Mouse (Mus musculus): ENCODE measurements around the gene Mrm2. TPM values are rescaled to one million over a fixed set of nuclear protein-coding genes. Genes with fewer than 3 reads are reported as not detected.

Gene Mrm2
- total and polyA plus RNA-seq, 3 experiments = 11.2 to 14.6 (median 13.6) TPM

GRCm38 (mm10) chr5:140355934-140356333 is 24.2 kb upstream of the Mrm2 start:
- TF ChIP-seq CHD1 (IDR thresholded peaks at IDR 0.05; ENCODE audit: low read depth, low read length) (no peak), RAD21 (IDR thresholded peaks at IDR 0.05; ENCODE audit: low read depth, low read length) (peak; percentile 4)
- H3K9me3 ChIP-seq (replicated peaks; ENCODE audit: low read length) = peaks cover 12% of the 10 kb centered on the region
- no peaks in the 10 kb centered on the region for H3K79me2 ChIP-seq (replicated peaks; ENCODE audit: control insufficient read depth, extremely low read depth, insufficient read depth, poor library complexity, severe bottlenecking)
- no peak overlapping the region for H3K9ac ChIP-seq (ENCODE audit: insufficient read depth, low read depth)
- H3K27me3 ChIP-seq (replicated peaks) = no peaks in the 10 kb centered on the region
- no peak overlapping the region for H3K27ac ChIP-seq (ENCODE audit: insufficient read depth, low read depth)
- H3K4me1 ChIP-seq (ENCODE audit: control insufficient read depth in 1 of 2, insufficient read depth in 2 of 2) = peaks cover 7 to 49% of the 10 kb centered on the region in 2 experiments
- dilution Hi-C loops (cut with MboI; ENCODE audit: extremely low pct_ligation_motif_present, extremely low pct_unique_long_range_greater_than_20kb, low sequenced_read_pairs) = no loop called here
- peaks cover 62 to 91% of the 10 kb centered on the region in 2 experiments for H3K36me3 ChIP-seq (replicated peaks in 1 of 2; ENCODE audit: control insufficient read depth in 1 of 2, insufficient read depth in 1 of 2, low read length in 1 of 2)
- in situ Hi-C loops (cut with MboI; ENCODE audit: low pct_ligation_motif_present, low pct_unique_long_range_greater_than_20kb, low sequenced_read_pairs) = no loop called here
- DNase-seq (ENCODE audit: extremely low read depth) = no peak
- no peak overlapping the region for H3K4me2 ChIP-seq (ENCODE audit: insufficient read depth, low read depth, poor library complexity, severe bottlenecking)
- no peak overlapping the region for H3K4me3 ChIP-seq (replicated peaks in 1 of 3; ENCODE audit: low read depth in 2 of 3, low read length in 2 of 3, poor library complexity in 1 of 3)

GRCm38 (mm10) chr5:140352352-140352751 is 20.7 kb upstream of the Mrm2 start:
- Histone ChIP-seq H3K36me3 (replicated peaks in 1 of 2; ENCODE audit: control insufficient read depth in 1 of 2, insufficient read depth in 1 of 2, low read length in 1 of 2) (peaks cover 57 to 86% of the 10 kb centered on the region in 2 experiments), H3K4me3 (replicated peaks in 1 of 3; ENCODE audit: low read depth in 2 of 3, low read length in 2 of 3, poor library complexity in 1 of 3) (no peak overlapping the region), H3K79me2 (replicated peaks; ENCODE audit: control insufficient read depth, extremely low read depth, insufficient read depth, poor library complexity, severe bottlenecking) (no peaks in the 10 kb centered on the region), H3K9ac (ENCODE audit: insufficient read depth, low read depth) (no peak overlapping the region), H3K9me3 (replicated peaks; ENCODE audit: low read length) (peaks cover 12% of the 10 kb centered on the region), H3K4me2 (ENCODE audit: insufficient read depth, low read depth, poor library complexity, severe bottlenecking) (no peak overlapping the region), H3K4me1 (ENCODE audit: control insufficient read depth in 1 of 2, insufficient read depth in 2 of 2) (peaks cover 12 to 83% of the 10 kb centered on the region in 2 experiments), H3K27me3 (replicated peaks) (no peaks in the 10 kb centered on the region), H3K27ac (ENCODE audit: insufficient read depth, low read depth) (no peak overlapping the region)
- dilution Hi-C loops (cut with MboI; ENCODE audit: extremely low pct_ligation_motif_present, extremely low pct_unique_long_range_greater_than_20kb, low sequenced_read_pairs) (no loop called here), in situ Hi-C loops (cut with MboI; ENCODE audit: low pct_ligation_motif_present, low pct_unique_long_range_greater_than_20kb, low sequenced_read_pairs) (no loop called here)
- TF ChIP-seq IRF4 (IDR thresholded peaks at IDR 0.05; ENCODE audit: low read depth, low read length) (no peak), ZMIZ1 (IDR thresholded peaks at IDR 0.05; ENCODE audit: low read depth, low read length) (no peak)
- DNase-seq (ENCODE audit: extremely low read depth) = no peak

- Histone ChIP-seq H3K4me1 (ENCODE audit: control insufficient read depth in 1 of 2, insufficient read depth in 2 of 2) (peaks cover 12 to 87% of the 10 kb centered on the region in 2 experiments), H3K9ac (ENCODE audit: insufficient read depth, low read depth) (no peak overlapping the region), H3K9me3 (replicated peaks; ENCODE audit: low read length) (peaks cover 12% of the 10 kb centered on the region), H3K79me2 (replicated peaks; ENCODE audit: control insufficient read depth, extremely low read depth, insufficient read depth, poor library complexity, severe bottlenecking) (no peaks in the 10 kb centered on the region), H3K36me3 (replicated peaks in 1 of 2; ENCODE audit: control insufficient read depth in 1 of 2, insufficient read depth in 1 of 2, low read length in 1 of 2) (peaks cover 57 to 87% of the 10 kb centered on the region in 2 experiments), H3K27me3 (replicated peaks) (no peaks in the 10 kb centered on the region), H3K4me3 (replicated peaks in 1 of 3; ENCODE audit: low read depth in 2 of 3, low read length in 2 of 3, poor library complexity in 1 of 3) (no peak overlapping the region), H3K27ac (ENCODE audit: insufficient read depth, low read depth) (no peak overlapping the region), H3K4me2 (ENCODE audit: insufficient read depth, low read depth, poor library complexity, severe bottlenecking) (no peak overlapping the region)
- dilution Hi-C loops (cut with MboI; ENCODE audit: extremely low pct_ligation_motif_present, extremely low pct_unique_long_range_greater_than_20kb, low sequenced_read_pairs) (no loop called here), in situ Hi-C loops (cut with MboI; ENCODE audit: low pct_ligation_motif_present, low pct_unique_long_range_greater_than_20kb, low sequenced_read_pairs) (no loop called here)
- peak; percentile 66 for DNase-seq (ENCODE audit: extremely low read depth)
- TF ChIP-seq CHD2 (IDR thresholded peaks at IDR 0.05; ENCODE audit: low read length) = no peak
- TF ChIP-seq MAZ (IDR thresholded peaks at IDR 0.05; ENCODE audit: low read depth, low read length) = no peak
- TF ChIP-seq NELFE (IDR thresholded peaks at IDR 0.05; ENCODE audit: low read depth, low read length) = no peak
- TF ChIP-seq MXI1 (IDR thresholded peaks at IDR 0.05; ENCODE audit: low read depth, low read length) = no peak
- TF ChIP-seq JUND (conservative IDR thresholded peaks at IDR 0.05; ENCODE audit: low read depth, low read length) = no peak
- TF ChIP-seq USF2 (conservative IDR thresholded peaks at IDR 0.05; ENCODE audit: low read depth, low read length) = no peak
- TF ChIP-seq ETS1 (conservative IDR thresholded peaks at IDR 0.05; ENCODE audit: low read depth, low read length) = peak; percentile 22; the same call in 1 of the 2 replicates
- peak; percentile 86 for TF ChIP-seq EP300 (IDR thresholded peaks at IDR 0.05; ENCODE audit: low read length)
- no peak for TF ChIP-seq POLR2A (IDR thresholded peaks at IDR 0.05; ENCODE audit: low read depth, low read length)
- no peak for TF ChIP-seq IRF4 (IDR thresholded peaks at IDR 0.05; ENCODE audit: low read depth, low read length)
- TF ChIP-seq ZC3H11A (IDR thresholded peaks at IDR 0.05; ENCODE audit: low read depth, low read length) = no peak
- no peak for TF ChIP-seq POLR2AphosphoS2 (IDR thresholded peaks at IDR 0.05; ENCODE audit: low read depth, low read length)
- TF ChIP-seq RCOR1 (conservative IDR thresholded peaks at IDR 0.05; ENCODE audit: low read depth, low read length) = no peak
- TF ChIP-seq TBP (conservative IDR thresholded peaks at IDR 0.05; ENCODE audit: low read depth, low read length) = no peak
- TF ChIP-seq MEF2A (IDR thresholded peaks at IDR 0.05; ENCODE audit: borderline replicate concordance, low read depth, low read length) = peak; percentile 67; the same call in 1 of the 2 replicates
- TF ChIP-seq JUN (IDR thresholded peaks at IDR 0.05; ENCODE audit: insufficient read depth, low read depth, low read length) = no peak
- no peak for TF ChIP-seq PAX5 (IDR thresholded peaks at IDR 0.05; ENCODE audit: low read length)
- no peak for TF ChIP-seq ZNF384 (IDR thresholded peaks at IDR 0.05; ENCODE audit: low read depth, low read length)
- no peak for TF ChIP-seq NRF1 (IDR thresholded peaks at IDR 0.05; ENCODE audit: low read depth, low read length)
- TF ChIP-seq MAX (IDR thresholded peaks at IDR 0.05; ENCODE audit: low read length) = peak; percentile 31
- TF ChIP-seq TCF12 (IDR thresholded peaks at IDR 0.05; ENCODE audit: low read depth, low read length) = peak; percentile 63; the same call in 1 of the 2 replicates
- no peak for TF ChIP-seq USF1 (IDR thresholded peaks at IDR 0.05; ENCODE audit: low read depth, low read length)
Measured at GRCm38 (mm10) chr5:140350731-140351497, 19.2 kb upstream of the Mrm2 start.
